Mouse (Mus musculus) embryonic facial prominence, embryonic 11.5 days (tissue): ENCODE measurements around the gene Pex11b. TPM values are rescaled to one million over a fixed set of nuclear protein-coding genes. Genes with fewer than 3 reads are reported as not detected.
A peak's percentile ranks its signal among the peaks of the same experiment; 100 is the strongest.
"Not testable (repeated sequence)": the region's sequence is repeated elsewhere in the genome, so short reads cannot be mapped to it uniquely, and the experiment has no call there.

Experiments
- ATAC-seq: fragments of 200-750 bp; cut with Nextera tagmentation; replicated peaks from 2 replicates; pipeline ENCODE4 v1.8.0; 2017; ENCODE audit warnings: low read depth; ENCODE audit not compliant: insufficient number of reproducible peaks, low FRiP score, low TSS enrichment
- DNase-seq: peaks from one replicate; pipeline ENCODE4 v3.0.0-alpha.2; 2015; ENCODE audit warnings: low spot score
- H3K27ac ChIP-seq: fragments of 300-500 bp; sonication (generic); replicated peaks from 2 replicates; pipeline ENCODE4 v1.5.1; 2014; ENCODE audit warnings: mild to moderate bottlenecking, low read depth, low read length, control low read depth
- H3K27me3 ChIP-seq: fragments of 300-500 bp; sonication (generic); 2 replicates; pipeline ENCODE4 v1.6.1; 2014; ENCODE audit warnings: mild to moderate bottlenecking, low read length, moderate library complexity, mixed read lengths; ENCODE audit not compliant: control insufficient read depth, insufficient read depth
- H3K36me3 ChIP-seq: fragments of 300-500 bp; sonication (generic); replicated peaks from 2 replicates; pipeline ENCODE4 v1.6.1; 2014; ENCODE audit warnings: low read depth, mild to moderate bottlenecking, low read length, moderate library complexity, mixed read lengths; ENCODE audit not compliant: control insufficient read depth, insufficient read depth
- H3K4me1 ChIP-seq: fragments of 300-500 bp; sonication (generic); 2 replicates; pipeline ENCODE4 v1.6.1; 2014; ENCODE audit warnings: low read length, mixed read lengths; ENCODE audit not compliant: control insufficient read depth, insufficient read depth
- H3K4me2 ChIP-seq: fragments of 300-500 bp; sonication (generic); 2 replicates; pipeline ENCODE4 v1.6.1; 2014; ENCODE audit warnings: low read depth, mild to moderate bottlenecking, control low read depth, low read length, moderate library complexity
- H3K4me3 ChIP-seq: fragments of 300-500 bp; sonication (generic); 2 replicates; pipeline ENCODE4 v1.5.1; 2014; ENCODE audit warnings: low read depth, low read length, control low read depth
- H3K9ac ChIP-seq: fragments of 300-500 bp; sonication (generic); replicated peaks from 2 replicates; pipeline ENCODE4 v1.6.1; 2014; ENCODE audit warnings: mild to moderate bottlenecking, control low read depth, low read length
- H3K9me3 ChIP-seq: fragments of 300-500 bp; sonication (generic); replicated peaks from 2 replicates; pipeline ENCODE4 v1.6.1; 2016; ENCODE audit warnings: mild to moderate bottlenecking, low read length, inconsistent platforms, mixed read lengths; ENCODE audit not compliant: control insufficient read depth
- WGBS: fragments of 180-500 bp; shearing (Covaris S2); extraction: QIAGEN DNeasy Blood & Tissue Kit; methylation state at CpG from one replicate; pipeline ENCODE4 v1.1.7; 2014; 5-methylcytosine and 5-hydroxymethylcytosine counted together
- polyA plus RNA-seq: library from polyadenylated mRNA; unstranded; fragments of >200 nt; fragmentation: Nextera tagmentation; extraction: Ambion mirVana; gene quantifications from 2 replicates; pipeline ENCODE4 v1.2.1, GENCODE M21; 2014

Gene Pex11b
- polyA plus RNA-seq, 1 experiment from 2014 or later: 54.7 TPM

- no peak for DNase-seq
- H3K36me3 ChIP-seq: no peaks in the 10 kb centered on the region
- H3K4me1 ChIP-seq: no peaks in the 10 kb centered on the region; the same call in 1 of the 2 replicates
- H3K9me3 ChIP-seq: no peaks in the 10 kb centered on the region
- peak overlapping the region; percentile 60 for H3K4me2 ChIP-seq
- peak overlapping the region; percentile 73 for H3K9ac ChIP-seq
- H3K4me3 ChIP-seq: peak overlapping the region; percentile 63
- H3K27me3 ChIP-seq: peaks cover 5% of the 10 kb centered on the region; the same call in 1 of the 2 replicates
- 26% methylated on average over 10 of the region's 10 CpGs for WGBS
- ATAC-seq: no peak
- H3K27ac ChIP-seq: 0 out of 2 replicates have a peak overlapping the region, but pooled peaks have one; percentile 74
Observed at GRCm38 (mm10) chr3:96601941-96602703, 33.1 kb upstream of the Pex11b start.

DNA sequence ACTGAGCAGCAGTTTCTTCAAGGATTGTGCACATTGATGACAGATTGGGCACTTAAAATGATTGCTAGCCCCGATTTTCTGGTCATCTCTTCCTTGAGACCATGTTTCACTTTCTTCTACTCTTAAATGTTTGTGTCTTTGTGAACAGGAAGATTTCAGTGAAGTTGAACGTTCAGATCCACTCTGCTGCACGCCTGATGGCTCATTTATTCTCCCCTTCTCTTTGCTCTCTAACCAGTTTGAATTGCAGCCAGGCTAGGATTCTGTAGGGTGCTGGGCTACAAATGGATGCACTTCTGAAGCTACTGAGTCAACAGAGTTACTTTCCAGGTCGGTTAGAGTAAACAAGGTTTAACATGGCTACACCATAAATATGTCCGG, 32.5 kb upstream of the Pex11b start:
- Histone ChIP-seq H3K27me3 (peaks cover 5% of the 10 kb centered on the region; the same call in 1 of the 2 replicates), H3K4me2 (peak overlapping the region; percentile 60), H3K4me3 (peak overlapping the region; percentile 63), H3K9me3 (no peaks in the 10 kb centered on the region), H3K4me1 (no peaks in the 10 kb centered on the region; the same call in 1 of the 2 replicates), H3K27ac (no peak overlapping the region), H3K9ac (peak overlapping the region; percentile 73), H3K36me3 (no peaks in the 10 kb centered on the region)
- WGBS: 56% methylated on average over 5 of the region's 5 CpGs
- DNase-seq (no peak), ATAC-seq (no peak)

DNA sequence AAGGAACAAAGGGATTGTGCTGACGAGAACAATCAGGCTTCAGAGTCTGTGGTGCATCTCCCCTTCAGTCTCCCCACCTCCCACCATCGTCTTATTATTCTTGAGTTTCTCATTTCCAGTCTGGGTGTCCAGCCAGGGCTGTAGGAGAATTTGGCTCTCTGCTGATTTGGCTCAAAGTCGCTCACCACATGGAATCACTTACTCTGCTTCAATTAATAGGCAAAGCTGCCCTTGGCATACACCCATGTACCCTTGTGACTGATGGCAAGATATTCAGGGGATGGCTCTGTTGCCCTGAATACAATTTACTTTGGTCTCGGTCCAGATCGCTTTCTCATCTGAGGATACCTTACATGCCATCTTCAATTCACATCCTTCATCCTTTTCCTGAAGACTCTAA, 31.9 kb upstream of the Pex11b start:
- H3K27me3 ChIP-seq: peaks cover 5% of the 10 kb centered on the region; the same call in 1 of the 2 replicates
- H3K9ac ChIP-seq: peak overlapping the region; percentile 15; the same call in 1 of the 2 replicates
- peak overlapping the region; percentile 60 for H3K4me2 ChIP-seq
- no peaks in the 10 kb centered on the region; the same call in 1 of the 2 replicates for H3K4me1 ChIP-seq
- peak; percentile 28 for DNase-seq
- peak overlapping the region; percentile 63; the same call in 1 of the 2 replicates for H3K4me3 ChIP-seq
- WGBS: 53% methylated on average over 5 of the region's 5 CpGs
- no peak for ATAC-seq
- H3K36me3 ChIP-seq: no peaks in the 10 kb centered on the region
- H3K9me3 ChIP-seq: no peaks in the 10 kb centered on the region
- H3K27ac ChIP-seq: no peak overlapping the region

DNA sequence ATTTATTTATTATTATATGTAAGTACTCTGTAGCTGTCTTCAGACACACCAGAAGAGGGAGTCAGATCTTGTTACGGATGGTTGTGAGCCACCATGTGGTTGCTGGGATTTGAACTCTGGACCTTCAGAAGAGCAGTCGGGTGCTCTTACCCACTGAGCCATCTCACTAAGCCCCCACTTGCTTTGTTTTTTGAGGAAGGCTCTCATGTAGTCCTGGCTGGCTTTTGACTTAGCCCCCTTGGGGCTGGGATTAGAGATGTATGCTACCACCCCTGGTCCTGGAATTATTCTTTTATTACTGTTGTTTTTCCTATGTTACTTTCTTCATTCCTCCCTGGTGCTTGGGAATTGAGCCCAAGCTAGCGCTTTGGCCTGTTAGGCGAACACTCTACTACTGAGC, 29.2 kb upstream of the Pex11b start:
- H3K4me1 ChIP-seq, H3K9me3 ChIP-seq, ATAC-seq, H3K4me2 ChIP-seq, H3K36me3 ChIP-seq, H3K9ac ChIP-seq, DNase-seq, H3K4me3 ChIP-seq, H3K27ac ChIP-seq, H3K27me3 ChIP-seq: not testable (repeated sequence)
- WGBS: 92% methylated on average over 3 of the region's 4 CpGs

DNA sequence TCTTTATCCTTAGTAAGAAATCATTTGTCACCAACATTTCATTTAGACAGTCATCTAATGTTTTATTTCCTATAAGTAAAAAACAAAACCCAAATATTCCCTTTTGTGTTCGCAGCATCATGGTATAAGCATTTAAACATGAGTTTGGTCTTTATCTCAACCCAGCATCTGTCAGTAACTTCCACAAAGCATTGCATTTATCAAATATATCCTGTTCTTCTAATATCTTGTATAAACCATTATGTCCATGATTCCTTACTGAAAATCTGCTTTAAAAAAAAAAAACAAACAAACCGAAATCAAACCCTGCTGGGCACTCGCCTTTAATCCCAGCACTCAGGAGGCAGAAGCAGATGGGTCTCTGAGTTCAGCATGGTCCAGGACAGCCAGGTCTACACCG, 28.6 kb upstream of the Pex11b start:
- no peaks in the 10 kb centered on the region for H3K4me1 ChIP-seq
- ATAC-seq (no peak), DNase-seq (no peak)
- H3K9ac ChIP-seq: no peak overlapping the region
- no peaks in the 10 kb centered on the region for H3K36me3 ChIP-seq
- WGBS: 90% methylated on average over 4 of the region's 4 CpGs
- H3K4me3 ChIP-seq: no peak overlapping the region
- no peak overlapping the region for H3K4me2 ChIP-seq
- no peaks in the 10 kb centered on the region for H3K27me3 ChIP-seq
- H3K9me3 ChIP-seq: no peaks in the 10 kb centered on the region
- no peak overlapping the region for H3K27ac ChIP-seq

DNA sequence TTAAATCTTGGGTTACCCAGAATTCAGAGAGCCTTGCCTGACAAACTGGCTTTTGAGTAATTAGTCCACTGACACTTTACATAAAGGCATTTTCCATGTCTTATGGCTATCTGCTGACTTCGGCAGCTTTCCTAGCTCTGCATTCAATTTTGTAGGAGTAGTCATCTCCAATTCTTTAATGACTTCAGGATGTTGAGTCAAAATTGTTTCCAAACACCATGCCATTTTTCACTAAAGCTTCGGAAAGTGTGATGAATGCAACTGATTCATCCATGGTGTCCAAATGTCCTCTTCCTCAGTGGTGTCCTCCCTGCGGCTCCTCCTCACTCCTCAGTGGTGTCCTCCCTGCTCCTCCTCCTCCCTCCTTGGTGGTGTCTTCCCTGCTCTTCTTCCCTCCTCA, 17.2 kb upstream of the Pex11b start:
- Histone ChIP-seq H3K36me3 (peaks cover 8% of the 10 kb centered on the region), H3K9ac (no peak overlapping the region), H3K27ac (no peak overlapping the region), H3K4me1 (no peaks in the 10 kb centered on the region), H3K27me3 (no peaks in the 10 kb centered on the region), H3K9me3 (no peaks in the 10 kb centered on the region), H3K4me2 (no peak overlapping the region), H3K4me3 (no peak overlapping the region)
- DNase-seq (no peak), ATAC-seq (no peak)
- 69% methylated on average over 3 of the region's 3 CpGs for WGBS

GRCm38 (mm10) chr3:96623201-96623600, 12.0 kb upstream of the Pex11b start:
- Histone ChIP-seq H3K9me3 (no peaks in the 10 kb centered on the region), H3K36me3 (peaks cover 8% of the 10 kb centered on the region), H3K4me2 (no peak overlapping the region), H3K27me3 (no peaks in the 10 kb centered on the region), H3K9ac (no peak overlapping the region), H3K4me3 (no peak overlapping the region), H3K4me1 (no peaks in the 10 kb centered on the region), H3K27ac (no peak overlapping the region)
- ATAC-seq: no peak
- DNase-seq: no peak
- WGBS: 86% methylated on average over 4 of the region's 4 CpGs
